Mouse (Mus musculus) forebrain, embryonic 13.5 days (tissue): ENCODE measurements around the gene H2al1a. TPM values are rescaled to one million over a fixed set of nuclear protein-coding genes. Genes with fewer than 3 reads are reported as not detected.

Source experiments
- polyA plus RNA-seq: library from polyadenylated mRNA; unstranded; fragments of >200 nt; fragmentation: Nextera tagmentation; extraction: Ambion mirVana; gene quantifications from 2 replicates; pipeline ENCODE4 v1.2.1, GENCODE M21; 2015

The H2al1a gene
- polyA plus RNA-seq, 1 experiment from 2014 or later = not detected

Other genes starting within 250 kb of the H2al1a start
- gene H2al1b, start 3.2 kb downstream of the H2al1a start, polyA plus RNA-seq = not detected in 2 replicates
- gene H2al1c, start 6.4 kb downstream of the H2al1a start, polyA plus RNA-seq = not detected in 2 replicates
- gene H2al1d, start 9.6 kb downstream of the H2al1a start, polyA plus RNA-seq = not detected in 2 replicates
- not detected in 2 replicates for gene H2al1e, start 12.7 kb downstream of the H2al1a start, polyA plus RNA-seq
- not detected in 2 replicates for gene H2al1f, start 15.9 kb downstream of the H2al1a start, polyA plus RNA-seq
- not detected in 2 replicates for gene H2al1g, start 19.0 kb downstream of the H2al1a start, polyA plus RNA-seq
- gene H2al1h, start 22.2 kb downstream of the H2al1a start, polyA plus RNA-seq = not detected in 2 replicates
- gene H2al1i, start 25.4 kb downstream of the H2al1a start, polyA plus RNA-seq = not detected in 2 replicates
- gene H2al1j, start 28.6 kb downstream of the H2al1a start, polyA plus RNA-seq = not detected in 2 replicates